Mouse (Mus musculus): ENCODE results near the gene Ybx2. TPM values are rescaled to one million over a fixed set of nuclear protein-coding genes. Genes with fewer than 3 reads are reported as not detected.

Gene Ybx2
- total and polyA plus RNA-seq, 3 experiments, result 0.25 to 0.39 TPM; not detected in 1

- Histone ChIP-seq H3K36me3 (replicated peaks in 1 of 2; ENCODE audit: control insufficient read depth in 1 of 2, insufficient read depth in 1 of 2, low read length in 1 of 2) (peaks cover 11 to 29% of the 10 kb centered on the region in 2 experiments), H3K27me3 (replicated peaks) (no peaks in the 10 kb centered on the region), H3K4me2 (ENCODE audit: insufficient read depth, low read depth, poor library complexity, severe bottlenecking) (no peak overlapping the region), H3K9ac (ENCODE audit: insufficient read depth, low read depth) (no peak overlapping the region), H3K9me3 (replicated peaks; ENCODE audit: low read length) (peaks cover 24% of the 10 kb centered on the region), H3K79me2 (replicated peaks; ENCODE audit: control insufficient read depth, extremely low read depth, insufficient read depth, poor library complexity, severe bottlenecking) (no peaks in the 10 kb centered on the region), H3K4me1 (ENCODE audit: control insufficient read depth in 1 of 2, insufficient read depth in 2 of 2) (peaks cover 19 to 35% of the 10 kb centered on the region in 2 experiments), H3K4me3 (replicated peaks in 1 of 3; ENCODE audit: low read depth in 2 of 3, low read length in 2 of 3, poor library complexity in 1 of 3) (no peak overlapping the region), H3K27ac (ENCODE audit: insufficient read depth, low read depth) (no peak overlapping the region)
- DNase-seq (ENCODE audit: extremely low read depth), result no peak
- dilution Hi-C loops (cut with MboI; ENCODE audit: extremely low pct_ligation_motif_present, extremely low pct_unique_long_range_greater_than_20kb, low sequenced_read_pairs) (no loop called here), in situ Hi-C loops (cut with MboI; ENCODE audit: low pct_ligation_motif_present, low pct_unique_long_range_greater_than_20kb, low sequenced_read_pairs) (no loop called here)
- TF ChIP-seq TCF12 (IDR thresholded peaks at IDR 0.05; ENCODE audit: low read depth, low read length) (no peak), MXI1 (IDR thresholded peaks at IDR 0.05; ENCODE audit: low read depth, low read length) (no peak), GABPA (IDR thresholded peaks at IDR 0.05; ENCODE audit: insufficient replicate concordance, low read depth, low read length) (no peak), POLR2AphosphoS2 (IDR thresholded peaks at IDR 0.05; ENCODE audit: low read depth, low read length) (no peak), SMC3 (IDR thresholded peaks at IDR 0.05; ENCODE audit: low read depth, low read length) (no peak), USF2 (conservative IDR thresholded peaks at IDR 0.05; ENCODE audit: low read depth, low read length) (no peak)
Observed at GRCm38 (mm10) chr11:69966006-69966859, 30.6 kb downstream of the Ybx2 start.

GRCm38 (mm10) chr11:69966860-69967517, 31.4 kb downstream of the Ybx2 start:
- in situ Hi-C loops (cut with MboI; ENCODE audit: low pct_ligation_motif_present, low pct_unique_long_range_greater_than_20kb, low sequenced_read_pairs), result no loop called here

DNA sequence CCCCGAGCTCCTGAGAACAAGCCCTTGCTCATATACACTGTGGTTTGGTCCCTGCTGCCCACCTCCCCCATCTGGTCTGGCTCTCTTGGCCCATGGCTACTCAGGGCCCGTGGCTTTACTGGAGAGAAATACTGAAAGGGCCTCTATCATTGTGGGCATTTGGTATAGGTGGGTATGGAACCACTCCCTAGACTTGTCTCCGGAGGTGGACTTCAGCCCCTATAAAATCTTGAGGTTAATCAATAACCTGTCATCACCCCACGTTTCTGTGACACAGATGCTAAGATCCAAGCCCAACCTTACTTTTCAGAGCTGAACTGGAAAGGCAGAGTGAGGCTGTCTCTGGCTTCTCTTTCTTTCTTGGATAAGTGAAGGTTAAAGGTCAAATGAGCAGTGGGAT, 33.2 kb downstream of the Ybx2 start:
- peaks cover 24% of the 10 kb centered on the region for H3K9me3 ChIP-seq (replicated peaks; ENCODE audit: low read length)
- H3K27ac ChIP-seq (ENCODE audit: insufficient read depth, low read depth), result no peak overlapping the region
- H3K27me3 ChIP-seq (replicated peaks), result no peaks in the 10 kb centered on the region
- 0 out of 2 replicates have a peak, but pooled peaks cover 2% of the 10 kb centered on the region for H3K79me2 ChIP-seq (replicated peaks; ENCODE audit: control insufficient read depth, extremely low read depth, insufficient read depth, poor library complexity, severe bottlenecking)
- H3K4me1 ChIP-seq (ENCODE audit: control insufficient read depth in 1 of 2, insufficient read depth in 2 of 2), result peaks cover 14 to 49% of the 10 kb centered on the region in 2 experiments
- dilution Hi-C loops (cut with MboI; ENCODE audit: extremely low pct_ligation_motif_present, extremely low pct_unique_long_range_greater_than_20kb, low sequenced_read_pairs) (no loop called here), in situ Hi-C loops (cut with MboI; ENCODE audit: low pct_ligation_motif_present, low pct_unique_long_range_greater_than_20kb, low sequenced_read_pairs) (no loop called here)
- TF ChIP-seq CHD2 (IDR thresholded peaks at IDR 0.05; ENCODE audit: low read length) (no peak), ZNF384 (IDR thresholded peaks at IDR 0.05; ENCODE audit: low read depth, low read length) (no peak), MYC (IDR thresholded peaks at IDR 0.05; ENCODE audit: low read depth, low read length) (no peak), KAT2A (IDR thresholded peaks at IDR 0.05; ENCODE audit: insufficient replicate concordance, low read length) (no peak), MAFK (IDR thresholded peaks at IDR 0.05; ENCODE audit: insufficient replicate concordance, low read length) (no peak), JUND (conservative IDR thresholded peaks at IDR 0.05; ENCODE audit: low read depth, low read length) (no peak), NRF1 (IDR thresholded peaks at IDR 0.05; ENCODE audit: low read depth, low read length) (no peak)
- no peak overlapping the region for H3K9ac ChIP-seq (ENCODE audit: insufficient read depth, low read depth)
- H3K4me2 ChIP-seq (ENCODE audit: insufficient read depth, low read depth, poor library complexity, severe bottlenecking), result no peak overlapping the region
- no peak for DNase-seq (ENCODE audit: extremely low read depth)
- no peak overlapping the region for H3K4me3 ChIP-seq (replicated peaks in 1 of 3; ENCODE audit: low read depth in 2 of 3, low read length in 2 of 3, poor library complexity in 1 of 3)
- peaks cover 31 to 53% of the 10 kb centered on the region in 2 experiments for H3K36me3 ChIP-seq (replicated peaks in 1 of 2; ENCODE audit: control insufficient read depth in 1 of 2, insufficient read depth in 1 of 2, low read length in 1 of 2)

More at GRCm38 (mm10) chr11:69966860-69967517, 31.4 kb downstream of the Ybx2 start:
- dilution Hi-C loops (cut with MboI; ENCODE audit: extremely low pct_ligation_motif_present, extremely low pct_unique_long_range_greater_than_20kb, low sequenced_read_pairs), result no loop called here
- H3K79me2 ChIP-seq (replicated peaks; ENCODE audit: control insufficient read depth, extremely low read depth, insufficient read depth, poor library complexity, severe bottlenecking), result no peaks in the 10 kb centered on the region
- H3K36me3 ChIP-seq (replicated peaks in 1 of 2; ENCODE audit: control insufficient read depth in 1 of 2, insufficient read depth in 1 of 2, low read length in 1 of 2), result peaks cover 14 to 35% of the 10 kb centered on the region in 2 experiments
- no peak overlapping the region for H3K4me2 ChIP-seq (ENCODE audit: insufficient read depth, low read depth, poor library complexity, severe bottlenecking)
- H3K9ac ChIP-seq (ENCODE audit: insufficient read depth, low read depth), result no peak overlapping the region
- TF ChIP-seq GABPA (IDR thresholded peaks at IDR 0.05; ENCODE audit: insufficient replicate concordance, low read depth, low read length), result no peak
- TF ChIP-seq MEF2A (IDR thresholded peaks at IDR 0.05; ENCODE audit: borderline replicate concordance, low read depth, low read length), result no peak
- TF ChIP-seq POLR2AphosphoS2 (IDR thresholded peaks at IDR 0.05; ENCODE audit: low read depth, low read length), result peak; percentile 73
- 0 out of 2 replicates have a peak, but pooled peaks have one; percentile 12 for TF ChIP-seq CHD2 (IDR thresholded peaks at IDR 0.05; ENCODE audit: low read length)
- peaks cover 24% of the 10 kb centered on the region for H3K9me3 ChIP-seq (replicated peaks; ENCODE audit: low read length)
- H3K27ac ChIP-seq (ENCODE audit: insufficient read depth, low read depth), result no peak overlapping the region
- no peaks in the 10 kb centered on the region for H3K27me3 ChIP-seq (replicated peaks)
- DNase-seq (ENCODE audit: extremely low read depth), result no peak
- H3K4me3 ChIP-seq (replicated peaks in 1 of 3; ENCODE audit: low read depth in 2 of 3, low read length in 2 of 3, poor library complexity in 1 of 3), result no peak overlapping the region
- peaks cover 19 to 36% of the 10 kb centered on the region in 2 experiments for H3K4me1 ChIP-seq (ENCODE audit: control insufficient read depth in 1 of 2, insufficient read depth in 2 of 2)

Measured in CH12.LX (cell line).